Mouse (Mus musculus): ENCODE results near the gene Pilrb1. TPM values are rescaled to one million over a fixed set of nuclear protein-coding genes. Genes with fewer than 3 reads are reported as not detected.
A peak's percentile ranks its signal among the peaks of the same experiment; 100 is the strongest.
"Not testable (repeated sequence)": the region's sequence is repeated elsewhere in the genome, so short reads cannot be mapped to it uniquely, and the experiment has no call there.

Gene Pilrb1
- total RNA-seq (2015) (94.9 and 109 TPM in 2 replicates), total RNA-seq (2017) (82.8 and 86.5 TPM in 2 replicates)

DNA sequence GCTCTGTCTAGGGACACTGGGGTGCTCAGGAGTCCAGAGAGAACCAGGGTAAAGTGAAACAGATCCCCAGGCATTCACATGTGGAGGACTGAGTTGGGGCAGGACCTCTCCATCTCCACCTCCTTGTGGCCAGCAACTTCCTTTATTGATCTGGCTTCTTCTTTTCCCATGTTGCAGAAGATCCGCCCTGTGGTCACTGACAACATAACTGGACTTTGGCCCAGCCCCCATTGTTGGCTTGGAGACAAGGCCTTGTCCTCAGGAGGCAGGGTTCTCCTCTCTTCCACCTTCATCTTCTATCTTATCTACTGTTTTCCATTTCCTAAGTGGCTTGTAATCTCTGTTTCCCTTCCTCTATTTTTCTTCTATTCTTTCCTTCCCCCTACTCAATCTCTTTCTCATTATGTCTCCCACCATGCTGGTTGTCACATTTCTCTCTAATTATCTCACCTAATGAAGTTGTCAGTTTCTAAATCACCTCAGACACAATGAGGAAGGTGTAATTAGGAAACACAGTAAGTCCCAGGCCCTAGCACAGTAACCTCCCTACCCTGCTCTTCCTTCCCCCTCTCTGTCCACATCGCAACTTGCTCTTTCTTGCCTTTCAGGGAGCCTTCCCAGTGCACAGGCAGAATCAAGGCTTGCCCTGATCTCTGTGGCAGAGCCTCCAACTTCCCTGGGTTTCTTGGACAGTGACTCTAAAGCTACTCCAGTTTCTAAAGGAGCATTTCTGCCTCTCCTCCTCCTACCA, at the start of gene Pilrb1:
Gene Pilrb1, minus strand, starts transcription at position 147 of the 751 bp plus-strand sequence.
- peak; percentile 88 for ATAC-seq (ENCODE audit: poor library complexity, severe bottlenecking)

DNA sequence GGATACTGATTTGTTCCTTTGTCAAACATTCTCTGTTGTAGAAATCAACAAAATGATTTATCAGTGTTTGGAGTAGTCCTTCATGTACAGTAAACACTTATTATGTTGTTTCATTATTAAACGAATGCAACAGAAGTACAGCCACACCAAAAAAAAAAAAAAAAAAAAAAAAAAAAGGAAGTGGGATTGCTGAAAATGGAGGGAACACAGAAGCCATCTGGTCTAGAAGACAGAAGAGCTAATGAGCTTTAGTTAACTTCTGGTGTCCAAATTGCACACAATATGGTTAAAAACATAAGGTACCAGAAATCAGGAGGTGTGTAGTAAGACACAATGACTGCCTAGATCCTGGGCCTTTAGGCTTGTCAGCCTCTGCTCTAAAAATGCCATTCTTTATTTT, 39.9 kb upstream of the Pilrb1 start:
- ATAC-seq (ENCODE audit: poor library complexity, severe bottlenecking) = no peak

DNA sequence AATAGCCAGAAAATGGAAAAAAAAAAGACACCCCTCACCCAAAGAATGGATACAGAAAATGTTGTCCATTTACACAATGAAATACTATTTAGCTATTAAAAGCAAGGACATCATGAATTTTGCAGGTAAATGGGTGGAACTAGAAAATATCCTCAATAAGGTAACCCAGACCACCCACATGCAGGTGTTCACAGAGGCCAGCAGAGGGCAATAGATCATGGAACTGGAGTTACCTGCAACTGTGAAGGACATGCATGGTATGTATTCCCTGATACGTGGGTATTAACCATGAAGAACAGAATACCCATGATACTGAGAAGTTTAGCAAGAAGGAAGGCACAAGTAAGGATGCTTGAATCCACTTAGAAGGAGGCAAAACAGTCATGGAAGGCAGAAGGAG, 35.0 kb upstream of the Pilrb1 start:
- ATAC-seq (ENCODE audit: poor library complexity, severe bottlenecking) = no peak

- no peak for ATAC-seq (ENCODE audit: poor library complexity, severe bottlenecking)
These were observed 29.8 kb upstream of the Pilrb1 start for GRCm38 (mm10) chr5:137887666-137888065.

- ATAC-seq (ENCODE audit: poor library complexity, severe bottlenecking) = peak; percentile 73
These were observed 28.0 kb upstream of the Pilrb1 start for GRCm38 (mm10) chr5:137885894-137886293.

- ATAC-seq (ENCODE audit: poor library complexity, severe bottlenecking) = peak; percentile 50
These were observed 25.4 kb upstream of the Pilrb1 start for GRCm38 (mm10) chr5:137883345-137883744.

DNA sequence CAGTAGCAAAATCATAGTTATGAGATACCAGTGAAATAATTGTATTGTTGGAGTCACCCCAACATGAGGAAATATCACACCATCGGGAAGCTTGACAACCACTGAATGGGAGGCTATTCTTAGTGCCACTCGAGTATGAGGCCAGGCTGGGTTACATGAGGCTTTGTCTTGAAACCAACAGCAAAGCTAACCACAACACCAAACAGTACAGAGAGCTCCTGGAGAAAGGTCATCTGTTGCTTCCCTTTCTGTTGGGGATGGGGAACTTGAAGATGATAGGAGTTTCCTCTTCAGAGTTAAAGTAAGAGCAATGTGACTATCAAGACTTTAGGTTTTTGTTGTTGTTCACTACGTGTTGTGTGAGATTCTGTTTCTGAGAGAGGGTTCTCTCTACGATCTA, 25.0 kb upstream of the Pilrb1 start:
- ATAC-seq (ENCODE audit: poor library complexity, severe bottlenecking) = peak; percentile 75

- 0 out of 2 replicates have a peak, but pooled peaks have one; percentile 56 for ATAC-seq (ENCODE audit: poor library complexity, severe bottlenecking)
These were observed 20.0 kb upstream of the Pilrb1 start for GRCm38 (mm10) chr5:137877860-137878259.

DNA sequence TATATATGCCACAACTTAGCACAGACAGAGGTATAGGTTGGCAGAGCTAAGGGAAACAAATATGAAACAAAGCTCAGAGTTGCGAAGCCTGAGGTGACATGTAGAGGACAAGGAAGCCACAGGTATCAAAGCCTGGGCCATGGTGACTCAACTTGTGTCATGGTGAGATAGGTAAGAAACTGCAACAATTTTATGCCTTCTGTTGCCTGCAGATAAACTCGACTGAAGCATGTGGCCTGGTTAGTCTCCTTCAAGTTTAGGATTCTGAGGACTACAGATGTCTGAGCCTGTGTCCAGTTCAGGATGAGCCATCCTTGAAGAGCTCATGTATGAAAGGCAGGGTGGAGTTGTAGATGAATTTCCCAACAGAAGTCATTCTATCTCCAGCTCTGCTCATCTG, 17.1 kb upstream of the Pilrb1 start:
- no peak for ATAC-seq (ENCODE audit: poor library complexity, severe bottlenecking)

DNA sequence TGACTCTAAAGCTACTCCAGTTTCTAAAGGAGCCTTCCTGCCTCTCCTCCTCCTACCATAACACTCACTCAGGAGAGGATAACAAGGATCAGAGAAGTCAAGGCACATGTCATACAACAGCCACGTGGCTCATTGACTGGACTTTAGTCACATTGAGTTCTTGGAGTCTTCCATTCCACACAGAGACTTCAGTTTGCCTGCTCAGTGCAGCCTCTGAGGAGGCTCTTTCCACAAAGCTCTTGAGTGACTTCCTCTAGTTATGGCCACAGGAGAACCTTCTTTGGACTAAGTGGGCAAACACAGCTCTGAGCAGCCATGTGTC, 14.4 kb upstream of the Pilrb1 start:
- not testable (repeated sequence) for ATAC-seq (ENCODE audit: poor library complexity, severe bottlenecking)

DNA sequence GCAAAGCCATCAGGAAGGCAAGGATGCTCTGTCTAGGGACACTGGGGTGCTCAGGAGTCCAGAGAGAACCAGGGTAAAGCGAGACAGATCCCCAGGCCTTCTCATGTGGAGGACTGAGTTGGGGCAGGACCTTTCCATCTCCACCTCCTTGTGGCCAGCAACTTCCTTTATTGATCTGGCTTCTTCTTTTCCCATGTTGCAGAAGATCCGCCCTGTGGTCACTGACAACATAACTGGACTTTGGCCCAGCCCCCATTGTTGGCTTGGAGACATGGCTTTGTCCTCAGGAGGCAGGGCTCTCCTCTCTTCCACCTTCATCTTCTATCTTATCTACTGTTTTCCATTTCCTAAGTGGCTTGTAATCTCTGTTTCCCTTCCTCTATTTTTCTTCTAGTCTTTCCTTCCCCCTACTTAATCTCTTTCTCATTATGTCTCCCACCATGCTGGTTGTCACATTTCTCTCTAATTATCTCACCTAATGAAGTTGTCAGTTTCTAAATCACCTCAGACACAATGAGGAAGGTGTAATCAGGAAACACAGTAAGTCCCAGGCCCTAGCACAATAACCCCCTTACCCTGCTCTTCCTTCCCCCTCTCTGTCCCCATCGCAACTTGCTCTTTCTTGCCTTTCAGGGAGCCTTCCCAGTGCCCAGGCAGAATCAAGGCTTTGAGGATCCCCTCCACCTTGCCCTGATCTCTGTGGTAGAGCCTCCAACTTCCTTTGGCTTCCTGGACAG, 13.9 kb upstream of the Pilrb1 start, which contains the start of gene Pilrb2:
Gene Pilrb2, minus strand, starts transcription at position 172 of the 737 bp plus-strand sequence.
- peak; percentile 89 for ATAC-seq (ENCODE audit: poor library complexity, severe bottlenecking)

GRCm38 (mm10) chr5:137868600-137868999, 10.7 kb upstream of the Pilrb1 start:
- ATAC-seq (ENCODE audit: poor library complexity, severe bottlenecking) = not testable (repeated sequence)

GRCm38 (mm10) chr5:137864008-137864407, 6.1 kb upstream of the Pilrb1 start:
- ATAC-seq (ENCODE audit: poor library complexity, severe bottlenecking) = peak; percentile 70; the same call in 1 of the 2 replicates

DNA sequence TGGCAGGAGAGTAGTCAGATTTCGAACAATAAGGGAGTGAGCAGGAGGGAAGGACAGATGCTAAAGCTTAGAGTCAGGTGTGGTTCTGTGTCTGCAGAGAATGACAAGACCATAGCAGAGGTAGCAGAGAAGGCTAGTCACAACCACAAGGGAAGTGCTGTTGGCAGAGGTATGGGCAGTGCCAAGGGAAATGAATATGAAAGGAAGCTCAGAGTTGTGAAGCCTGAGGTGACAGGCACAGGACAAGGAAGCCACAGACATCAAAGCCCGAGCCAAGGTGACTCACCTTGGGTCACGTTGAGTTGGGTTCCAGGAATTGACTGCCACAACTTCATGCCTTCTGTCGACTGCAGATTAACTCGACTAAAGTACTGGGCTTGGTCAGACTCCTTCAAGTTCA, 1.0 kb downstream of the Pilrb1 start:
- peak; percentile 54 for ATAC-seq (ENCODE audit: poor library complexity, severe bottlenecking)

DNA sequence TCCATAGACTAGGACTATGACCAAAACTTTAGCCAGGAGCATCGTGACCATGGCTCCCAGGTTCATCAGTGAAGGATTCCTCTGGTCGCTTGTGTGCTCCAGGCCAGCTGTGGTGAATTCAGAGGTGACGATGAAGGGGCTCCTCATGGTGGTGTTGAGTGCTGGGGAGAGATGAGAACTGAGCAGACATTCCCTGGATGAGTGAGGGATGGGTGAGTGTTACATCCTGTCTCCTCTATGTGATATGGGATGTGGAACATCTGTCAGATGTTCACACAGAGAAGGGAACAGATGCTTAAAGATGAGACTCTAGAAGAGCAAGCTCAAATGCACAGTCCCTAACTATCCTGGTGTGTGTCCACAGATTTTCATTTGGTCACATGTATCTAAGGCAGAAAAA, 3.0 kb downstream of the Pilrb1 start:
- not testable (repeated sequence) for ATAC-seq (ENCODE audit: poor library complexity, severe bottlenecking)

DNA sequence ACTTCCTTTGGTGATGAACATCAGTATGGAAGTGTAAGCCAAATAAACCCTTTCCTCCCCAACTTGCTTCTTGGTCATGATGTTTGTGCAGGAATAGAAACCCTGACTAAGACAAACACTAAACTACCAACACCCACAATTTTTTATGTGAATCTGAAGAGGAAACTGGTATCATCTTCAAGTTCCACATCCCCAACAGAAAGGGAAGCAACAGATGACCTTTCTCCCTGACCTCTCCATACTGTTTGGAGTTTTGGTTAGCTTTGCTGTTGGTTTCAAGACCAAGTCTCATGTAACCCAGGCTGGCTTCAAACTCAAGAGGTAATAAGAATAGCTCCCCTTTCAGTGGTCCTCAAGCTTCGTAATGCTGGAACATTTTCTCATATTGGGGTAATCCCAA, 7.6 kb downstream of the Pilrb1 start:
- ATAC-seq (ENCODE audit: poor library complexity, severe bottlenecking) = peak; percentile 62

DNA sequence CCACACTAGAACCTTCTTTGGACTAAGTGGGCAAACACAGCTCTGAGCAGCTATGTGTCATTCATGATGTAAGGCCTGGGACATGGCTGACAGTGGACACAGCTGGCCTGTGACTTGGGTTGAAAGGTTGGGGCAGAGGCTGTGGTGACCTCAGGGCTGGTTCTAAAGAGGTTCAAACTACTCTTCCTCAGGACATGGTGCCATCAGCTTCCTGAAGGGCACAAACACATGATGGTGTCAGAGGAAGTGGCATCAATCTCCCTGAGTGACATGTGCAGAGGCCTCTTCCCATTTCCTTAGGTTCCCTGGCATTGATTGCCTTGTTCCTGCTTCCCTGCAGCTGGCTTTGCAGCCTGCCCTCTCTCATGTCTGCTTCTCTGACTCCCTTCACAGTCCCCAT, 20.8 kb downstream of the Pilrb1 start:
- peak; percentile 65 for ATAC-seq (ENCODE audit: poor library complexity, severe bottlenecking)

- peak; percentile 18 for ATAC-seq (ENCODE audit: poor library complexity, severe bottlenecking)
These were observed 21.3 kb downstream of the Pilrb1 start for GRCm38 (mm10) chr5:137836611-137837010.

GRCm38 (mm10) chr5:137835966-137836520, 21.9 kb downstream of the Pilrb1 start, which contains the start of gene Pilra:
Gene Pilra, minus strand, starts transcription at chr5:137836281.
- peak; percentile 83 for ATAC-seq (ENCODE audit: poor library complexity, severe bottlenecking)

GRCm38 (mm10) chr5:137833500-137833899, 24.4 kb downstream of the Pilrb1 start:
- no peak for ATAC-seq (ENCODE audit: poor library complexity, severe bottlenecking)

DNA sequence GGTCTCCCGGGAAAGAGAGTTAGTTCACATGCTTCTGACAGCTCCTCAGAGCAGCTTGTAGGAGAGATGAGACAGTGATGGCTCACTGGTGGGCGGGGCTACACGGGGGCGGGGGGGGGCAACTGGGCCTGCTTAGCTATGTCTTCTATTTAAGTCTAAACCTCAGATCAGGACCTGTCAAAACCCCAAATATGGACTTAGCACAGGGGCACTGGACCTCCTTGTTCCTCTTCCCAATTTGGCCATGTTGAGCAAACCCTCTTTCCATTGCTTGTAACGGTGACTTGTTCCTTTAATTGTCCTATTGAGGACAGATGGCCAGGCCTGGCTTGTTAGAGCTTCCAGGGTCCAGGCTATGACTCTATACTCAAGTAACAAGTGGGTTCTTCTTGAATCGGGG, 26.4 kb downstream of the Pilrb1 start:
- ATAC-seq (ENCODE audit: poor library complexity, severe bottlenecking) = peak; percentile 22

DNA sequence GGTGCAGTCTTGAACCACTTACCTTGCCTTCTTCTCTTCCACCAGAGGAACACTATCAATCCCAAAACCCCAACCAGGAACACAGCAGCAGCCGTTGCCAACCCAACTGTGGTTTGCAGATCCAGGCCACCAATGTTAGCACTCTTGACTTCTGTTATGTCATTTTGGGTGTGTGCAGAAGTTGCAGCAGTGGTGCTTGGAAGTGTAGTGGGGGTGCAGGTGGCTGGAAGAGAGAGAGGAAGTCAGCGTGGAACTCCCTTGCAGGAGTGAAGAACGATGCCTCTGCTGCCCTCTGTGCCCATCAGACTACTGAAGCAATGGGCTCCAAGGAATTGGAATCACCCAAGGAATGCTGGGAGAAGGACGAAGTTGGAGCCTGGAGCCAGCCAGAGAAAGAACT, 26.8 kb downstream of the Pilrb1 start:
- peak; percentile 46 for ATAC-seq (ENCODE audit: poor library complexity, severe bottlenecking)

Measured in megakaryocyte, adult 5-6 weeks (primary cell).